Mouse (Mus musculus) spleen, adult 2 months (tissue): Measurements from ENCODE around the gene Kdm6b.
A peak's percentile ranks its signal among the peaks of the same experiment; 100 is the strongest.

Experiments used
- CTCF ChIP-seq: fragments of 200-500 bp; IDR thresholded peaks from 2 replicates; pipeline ENCODE4 v1.5.1; 2011; ENCODE audit warnings: mild to moderate bottlenecking, inconsistent platforms; ENCODE audit not compliant: insufficient read depth, insufficient read length, insufficient replicate concordance; ENCODE audit errors: extremely low read depth
- POLR2A ChIP-seq: fragments of 200-500 bp; IDR thresholded peaks from 2 replicates; pipeline ENCODE4 v1.6.1; 2011; ENCODE audit warnings: low read depth, low read length, inconsistent platforms

- peak; percentile 69; the same call in 1 of the 2 replicates for TF ChIP-seq CTCF
- no peak for TF ChIP-seq POLR2A
These were observed 18.6 kb upstream of the Kdm6b start for GRCm38 (mm10) chr11:69431829-69432639.
